Mouse (Mus musculus): ENCODE measurements at regions not wholly inside any gene's neighbourhood (a gene's known extent, or its start where the extent isn't known, plus 50 kb on each side); places are given as distances from the start of the nearest gene placed in this dataset.

DNA sequence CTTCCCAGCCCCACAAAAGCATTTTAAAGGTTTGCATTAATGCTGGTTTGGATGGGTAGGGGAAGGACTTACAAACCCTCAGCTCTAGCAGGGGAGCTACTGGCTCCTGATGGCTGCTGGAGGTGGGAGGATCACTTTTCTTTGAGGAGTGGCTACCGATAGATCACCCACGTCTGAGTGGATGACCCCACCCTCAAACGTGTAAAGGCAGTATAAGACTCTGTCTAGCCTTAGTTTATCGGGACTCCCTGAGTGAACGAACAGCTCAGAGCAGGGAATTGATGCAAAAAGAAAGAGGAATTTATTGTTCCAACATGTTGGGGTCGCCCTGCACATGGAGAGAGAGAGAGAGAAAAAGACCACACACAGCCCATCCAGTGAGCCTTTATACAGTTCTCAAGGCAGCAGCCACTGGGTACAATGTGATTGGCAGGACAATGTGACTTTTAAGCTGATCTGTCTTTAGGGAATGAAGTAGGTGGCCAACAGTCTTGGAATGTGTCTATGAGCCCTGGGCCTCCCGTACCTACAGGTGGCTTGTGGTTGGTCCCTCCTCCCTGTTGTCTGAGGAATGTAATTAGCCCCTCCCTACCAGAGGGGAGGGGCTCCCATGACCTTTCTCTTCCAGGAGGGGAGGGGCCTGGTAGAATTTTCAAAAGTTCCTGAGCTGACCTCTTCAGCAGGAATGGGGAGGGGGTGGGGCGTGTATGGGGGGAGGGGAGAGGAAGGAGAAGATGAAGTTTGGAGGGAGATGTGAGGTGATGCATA is 108.7 kb upstream of the Tmem150c start:
- H3K27ac ChIP-seq = no peak overlapping the region
- DNase-seq = no peak
- no peak overlapping the region for H3K4me3 ChIP-seq (replicated peaks)
- no peak overlapping the region for H3K9ac ChIP-seq
- ATAC-seq (ENCODE audit: low read depth) = no peak
- H3K4me2 ChIP-seq = no peak overlapping the region
- no peaks in the 10 kb centered on the region for H3K36me3 ChIP-seq
- H3K9me3 ChIP-seq (replicated peaks) = no peaks in the 10 kb centered on the region
- WGBS (ENCODE audit: insufficient replicate concordance) = 60% methylated on average over 8 of the region's 8 CpGs
- H3K4me1 ChIP-seq (replicated peaks) = no peaks in the 10 kb centered on the region
- H3K27me3 ChIP-seq = no peaks in the 10 kb centered on the region

DNA sequence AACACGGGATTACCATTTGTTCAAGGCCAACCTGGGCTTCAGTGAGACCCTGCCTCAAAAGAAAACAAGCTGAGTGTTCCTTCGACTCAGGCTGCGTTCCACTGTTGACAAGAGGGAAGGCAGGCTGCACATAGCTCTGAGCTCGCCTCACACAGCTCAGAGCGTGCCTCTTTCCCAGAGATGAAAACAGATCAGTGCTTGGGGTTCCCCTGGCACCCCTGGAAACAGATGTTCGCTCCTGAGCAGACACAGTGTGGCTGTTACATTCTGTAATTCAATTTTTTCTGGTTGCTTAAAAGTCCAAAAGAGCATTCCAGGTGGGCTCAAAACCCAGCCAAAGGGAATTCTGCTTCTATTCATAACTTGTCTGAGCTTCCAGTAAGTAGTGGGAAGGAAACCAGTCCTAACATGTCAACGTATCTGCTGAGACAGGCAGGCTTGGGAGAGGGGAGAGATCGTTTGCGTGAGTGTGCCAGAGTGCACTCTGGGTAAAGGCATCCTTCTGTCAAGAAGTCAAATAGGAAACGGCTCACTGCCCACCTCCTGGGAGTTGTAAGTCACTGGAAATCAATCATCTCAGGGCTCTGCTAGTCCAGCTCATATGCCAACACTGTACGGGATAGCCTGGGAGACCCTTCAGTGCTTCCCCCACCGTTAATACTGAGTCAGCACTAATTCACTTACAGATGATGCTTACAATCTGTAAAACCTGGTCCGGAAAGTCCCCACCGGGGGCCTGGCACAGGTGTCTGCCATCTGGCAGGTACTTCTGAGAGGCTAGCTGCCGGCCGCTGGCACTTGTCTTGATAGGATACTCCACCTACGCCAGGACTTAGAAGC is 107.3 kb upstream of the Tmem150c start:
- Histone ChIP-seq H3K27me3 (no peaks in the 10 kb centered on the region), H3K4me3 (replicated peaks) (no peak overlapping the region), H3K4me1 (replicated peaks) (no peaks in the 10 kb centered on the region), H3K9me3 (replicated peaks) (no peaks in the 10 kb centered on the region), H3K27ac (no peak overlapping the region), H3K36me3 (no peaks in the 10 kb centered on the region), H3K4me2 (no peak overlapping the region), H3K9ac (no peak overlapping the region)
- no peak for ATAC-seq (ENCODE audit: low read depth)
- WGBS (ENCODE audit: insufficient replicate concordance) = 62% methylated on average over 17 of the region's 17 CpGs
- DNase-seq = no peak

DNA sequence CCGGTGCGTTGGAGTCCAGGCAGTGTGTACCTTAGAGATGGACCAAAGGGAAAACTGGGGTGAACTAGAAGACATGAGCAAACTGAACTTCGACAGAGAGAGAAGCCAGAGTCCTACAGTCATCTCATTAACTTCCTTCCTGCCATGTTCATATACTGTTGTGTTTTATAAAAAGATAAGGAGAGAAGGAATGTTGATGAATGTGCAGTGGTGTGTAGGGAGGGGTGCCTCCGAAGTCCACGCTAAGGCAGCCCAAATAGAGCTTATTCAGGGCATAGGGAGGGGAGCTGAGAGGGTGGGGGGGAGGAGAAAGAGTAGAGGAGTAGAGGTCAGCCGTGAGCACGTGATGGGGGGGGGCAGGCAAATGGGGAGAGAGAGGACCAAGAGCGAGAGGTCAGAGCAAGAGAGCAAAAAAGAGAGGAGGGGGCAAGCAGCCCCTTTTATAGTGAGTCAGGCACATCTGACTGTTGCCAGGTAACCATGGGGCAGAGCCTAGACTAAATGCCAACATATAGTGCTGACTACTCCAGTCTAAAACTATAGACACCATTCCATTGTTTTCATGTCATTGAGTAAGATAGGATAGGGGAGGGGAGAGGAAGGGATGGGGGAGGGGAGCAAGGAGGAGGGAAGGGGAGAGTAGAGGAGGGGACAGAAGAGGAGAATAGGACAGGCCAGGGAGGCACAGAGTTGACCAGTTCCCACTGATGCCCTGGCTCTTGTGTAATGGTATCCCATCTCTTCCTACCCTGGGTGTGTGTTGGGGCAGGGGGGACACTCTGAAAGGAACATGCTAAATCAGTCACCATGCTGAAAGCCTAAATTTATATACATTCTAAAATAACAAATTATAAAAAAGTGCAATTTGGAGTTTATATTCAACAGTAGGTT is 100.4 kb upstream of the Tmem150c start:
- H3K4me3 ChIP-seq (replicated peaks) = no peak overlapping the region
- WGBS (ENCODE audit: insufficient replicate concordance) = 60% methylated on average over 8 of the region's 8 CpGs
- no peak for DNase-seq
- H3K27ac ChIP-seq = no peak overlapping the region
- H3K27me3 ChIP-seq = no peaks in the 10 kb centered on the region
- no peak overlapping the region for H3K4me2 ChIP-seq
- no peak for ATAC-seq (ENCODE audit: low read depth)
- H3K4me1 ChIP-seq (replicated peaks) = no peaks in the 10 kb centered on the region
- no peaks in the 10 kb centered on the region for H3K36me3 ChIP-seq
- no peak overlapping the region for H3K9ac ChIP-seq
- H3K9me3 ChIP-seq (replicated peaks) = no peaks in the 10 kb centered on the region

DNA sequence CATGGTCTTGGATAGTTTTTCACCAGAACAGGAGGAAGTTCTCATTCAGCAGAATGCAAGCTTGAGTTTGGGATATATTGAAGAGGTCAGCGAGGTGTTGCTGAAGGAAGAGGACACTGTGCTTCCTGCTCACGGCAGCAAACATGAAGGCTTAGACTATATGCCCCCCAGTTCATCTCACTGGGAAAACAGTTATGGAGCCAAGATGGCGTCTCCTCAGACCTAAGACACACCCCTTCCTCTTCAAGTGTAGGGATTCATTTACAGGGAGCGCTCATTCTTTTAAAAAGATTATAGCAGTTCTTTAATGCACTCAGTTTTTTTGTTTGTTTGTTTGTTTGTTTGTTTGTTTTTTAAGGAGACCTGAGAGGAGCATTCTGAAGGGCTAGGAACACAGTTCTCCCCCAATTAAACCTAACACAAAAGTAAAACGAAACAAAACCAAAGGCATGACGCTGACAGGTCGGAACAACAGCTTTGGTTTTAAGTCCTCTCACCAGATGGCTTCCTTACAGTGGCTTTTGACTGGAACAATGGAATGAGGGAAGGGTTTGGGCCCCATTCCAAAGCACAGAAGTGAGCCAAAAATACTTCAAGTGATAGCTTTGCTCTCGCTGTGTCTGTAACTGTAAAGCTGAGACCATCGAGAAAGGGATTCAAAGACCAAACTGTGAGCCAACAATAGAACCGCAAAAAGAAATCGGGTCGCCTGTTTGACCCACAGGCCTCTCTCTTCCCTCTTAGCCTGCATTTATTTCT is 99.5 kb upstream of the Tmem150c start:
- no peak overlapping the region for H3K9ac ChIP-seq
- DNase-seq (no peak), ATAC-seq (ENCODE audit: low read depth) (no peak)
- H3K4me1 ChIP-seq (replicated peaks) = no peaks in the 10 kb centered on the region
- no peak overlapping the region for H3K4me2 ChIP-seq
- H3K4me3 ChIP-seq (replicated peaks) = no peak overlapping the region
- no peaks in the 10 kb centered on the region for H3K27me3 ChIP-seq
- WGBS (ENCODE audit: insufficient replicate concordance) = 65% methylated on average over 12 of the region's 12 CpGs
- H3K9me3 ChIP-seq (replicated peaks) = no peaks in the 10 kb centered on the region
- no peaks in the 10 kb centered on the region for H3K36me3 ChIP-seq
- no peak overlapping the region for H3K27ac ChIP-seq

DNA sequence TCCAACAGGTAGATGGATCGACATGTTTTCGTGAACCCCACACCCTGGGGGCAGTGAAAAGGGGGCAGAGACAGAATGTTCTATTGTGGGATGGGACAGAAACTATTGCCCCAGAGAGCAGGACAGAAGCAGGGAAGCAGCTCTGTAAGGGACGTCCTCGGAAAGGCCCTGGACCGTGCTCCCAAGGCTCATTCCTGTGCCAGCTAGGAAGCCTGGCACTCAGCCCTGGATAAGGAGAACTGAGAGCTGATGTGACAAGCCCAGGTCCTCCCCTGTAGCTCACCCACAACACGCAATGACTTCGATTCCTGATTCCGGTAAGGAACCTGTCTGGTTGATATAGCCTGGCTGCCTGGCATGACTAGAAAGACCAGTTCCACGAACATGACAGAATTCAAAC is 95.7 kb upstream of the Tmem150c start:
- Histone ChIP-seq H3K4me1 (replicated peaks) (no peaks in the 10 kb centered on the region), H3K27ac (no peak overlapping the region), H3K9me3 (replicated peaks) (no peaks in the 10 kb centered on the region), H3K4me2 (no peak overlapping the region), H3K9ac (no peak overlapping the region), H3K36me3 (no peaks in the 10 kb centered on the region), H3K4me3 (replicated peaks) (no peak overlapping the region), H3K27me3 (no peaks in the 10 kb centered on the region)
- WGBS (ENCODE audit: insufficient replicate concordance) = 80% methylated on average over 9 of the region's 9 CpGs
- DNase-seq = no peak
- no peak for ATAC-seq (ENCODE audit: low read depth)

DNA sequence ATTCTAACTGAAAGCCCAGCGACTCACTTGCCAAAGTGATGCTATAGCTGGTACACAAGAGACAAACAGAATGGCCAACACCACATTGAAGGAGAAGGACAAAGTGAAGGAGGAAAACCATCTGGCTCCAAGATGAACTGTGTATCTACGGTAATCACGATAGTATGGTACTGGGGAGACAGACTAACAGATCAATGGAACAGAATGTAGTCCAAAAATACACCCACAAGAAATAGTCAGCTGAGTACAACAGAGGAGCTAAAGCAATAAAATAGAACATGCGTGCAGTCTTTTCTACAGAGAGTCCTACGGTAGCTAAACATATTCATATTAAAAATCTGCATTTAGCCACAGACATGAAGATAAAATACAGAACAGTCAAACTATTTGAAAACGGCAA is 92.4 kb upstream of the Tmem150c start:
- no peak overlapping the region for H3K4me2 ChIP-seq
- no peaks in the 10 kb centered on the region for H3K27me3 ChIP-seq
- no peaks in the 10 kb centered on the region for H3K36me3 ChIP-seq
- no peak overlapping the region for H3K9ac ChIP-seq
- WGBS (ENCODE audit: insufficient replicate concordance) = 73% methylated on average over 6 of the region's 6 CpGs
- DNase-seq = no peak
- no peak for ATAC-seq (ENCODE audit: low read depth)
- no peak overlapping the region for H3K27ac ChIP-seq
- no peak overlapping the region for H3K4me3 ChIP-seq (replicated peaks)
- H3K9me3 ChIP-seq (replicated peaks) = no peaks in the 10 kb centered on the region
- no peaks in the 10 kb centered on the region for H3K4me1 ChIP-seq (replicated peaks)

DNA sequence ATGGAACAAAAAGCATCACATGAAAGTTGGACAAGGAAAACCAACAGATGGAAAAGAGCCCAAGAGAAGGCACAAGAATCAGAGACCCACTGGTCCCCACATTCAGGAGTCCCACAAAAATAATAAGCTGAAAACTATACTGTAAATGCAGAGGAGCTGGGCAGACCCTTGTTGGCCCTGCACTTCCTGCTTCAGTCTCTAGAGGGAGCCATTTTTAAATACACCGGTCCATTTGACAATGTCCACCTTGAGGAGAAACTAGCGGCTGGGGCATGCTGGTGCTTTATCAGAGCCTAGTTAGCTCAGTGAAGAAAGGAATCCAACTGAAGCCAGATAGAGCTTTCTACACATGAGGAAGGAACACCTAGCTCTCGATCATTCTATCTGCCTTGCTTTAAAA is 90.1 kb upstream of the Tmem150c start:
- Histone ChIP-seq H3K36me3 (no peaks in the 10 kb centered on the region), H3K4me2 (no peak overlapping the region), H3K4me3 (replicated peaks) (no peak overlapping the region), H3K4me1 (replicated peaks) (no peaks in the 10 kb centered on the region), H3K9ac (no peak overlapping the region), H3K9me3 (replicated peaks) (no peaks in the 10 kb centered on the region), H3K27me3 (no peaks in the 10 kb centered on the region), H3K27ac (no peak overlapping the region)
- no peak for DNase-seq
- no peak for ATAC-seq (ENCODE audit: low read depth)
- 28% methylated on average over 3 of the region's 3 CpGs for WGBS (ENCODE audit: insufficient replicate concordance)

DNA sequence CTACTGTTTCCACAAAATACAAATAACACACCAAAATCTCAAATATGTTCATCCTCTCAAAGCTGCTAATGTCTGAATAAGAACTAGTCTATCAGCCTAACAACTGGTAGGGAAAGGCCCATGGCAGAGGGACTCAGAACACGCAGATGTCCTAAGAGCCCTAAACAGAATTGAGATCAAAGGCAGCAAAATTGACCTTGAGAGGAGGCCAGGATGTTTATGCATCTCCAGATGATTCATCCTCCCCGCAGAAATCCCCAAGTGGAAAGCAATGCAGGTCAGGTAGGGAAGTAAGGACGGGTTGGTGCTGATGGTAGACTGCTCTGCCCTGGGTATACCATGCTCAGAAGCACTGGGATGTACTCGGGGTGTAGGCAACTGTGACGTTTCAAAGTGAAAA is 89.0 kb upstream of the Tmem150c start:
- Histone ChIP-seq H3K4me2 (no peak overlapping the region), H3K4me3 (replicated peaks) (no peak overlapping the region), H3K27me3 (no peaks in the 10 kb centered on the region), H3K4me1 (replicated peaks) (no peaks in the 10 kb centered on the region), H3K27ac (no peak overlapping the region), H3K9me3 (replicated peaks) (no peaks in the 10 kb centered on the region), H3K36me3 (no peaks in the 10 kb centered on the region), H3K9ac (no peak overlapping the region)
- DNase-seq (no peak), ATAC-seq (ENCODE audit: low read depth) (no peak)
- 49% methylated on average over 5 of the region's 5 CpGs for WGBS (ENCODE audit: insufficient replicate concordance)

DNA sequence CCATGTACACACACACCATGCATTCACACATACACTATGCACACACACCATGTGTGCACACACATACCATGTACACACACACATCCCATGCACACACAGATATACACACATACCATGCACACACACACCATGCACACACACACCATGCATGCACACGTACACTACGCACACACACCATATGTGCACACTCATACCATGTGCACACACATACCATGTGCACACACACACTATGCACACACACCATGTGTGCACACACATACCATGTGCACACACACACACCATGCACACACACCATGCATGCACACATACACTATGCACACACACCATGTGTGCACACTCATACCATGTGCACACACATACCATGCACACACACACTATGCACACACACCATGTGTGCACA is 87.1 kb upstream of the Tmem150c start:
- Histone ChIP-seq H3K9me3 (replicated peaks) (peaks cover 7% of the 10 kb centered on the region; the same call in 1 of the 2 replicates), H3K9ac (no peak overlapping the region), H3K27me3 (no peaks in the 10 kb centered on the region), H3K4me3 (replicated peaks) (no peak overlapping the region), H3K36me3 (no peaks in the 10 kb centered on the region), H3K27ac (no peak overlapping the region), H3K4me2 (no peak overlapping the region), H3K4me1 (replicated peaks) (no peaks in the 10 kb centered on the region)
- ATAC-seq (ENCODE audit: low read depth) = no peak
- DNase-seq = no peak
- WGBS (ENCODE audit: insufficient replicate concordance) = 86% methylated on average over 2 of the region's 2 CpGs

DNA sequence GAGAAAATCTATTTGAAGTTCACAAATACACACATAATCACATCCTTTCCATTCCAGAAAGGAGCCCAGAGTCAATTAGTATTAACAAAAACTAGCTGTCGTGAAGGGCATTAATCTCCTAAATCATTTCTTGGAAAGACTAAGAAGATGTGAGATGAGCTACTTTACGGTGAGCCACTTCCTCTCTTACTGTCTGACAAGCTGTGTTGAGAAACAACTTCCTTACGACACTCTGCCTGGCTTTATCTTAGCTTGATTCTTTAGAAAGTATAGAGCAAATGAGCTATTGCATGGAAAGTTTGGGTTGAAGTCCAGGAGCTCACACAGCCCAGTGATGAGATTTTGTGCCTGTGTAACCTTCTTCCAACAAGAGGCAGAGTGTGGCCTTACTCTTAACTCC is 85.2 kb upstream of the Tmem150c start:
- no peak overlapping the region for H3K4me3 ChIP-seq (replicated peaks)
- WGBS (ENCODE audit: insufficient replicate concordance) = 13% methylated on average over 3 of the region's 3 CpGs
- H3K9ac ChIP-seq = no peak overlapping the region
- no peak overlapping the region for H3K4me2 ChIP-seq
- H3K9me3 ChIP-seq (replicated peaks) = peaks cover 7% of the 10 kb centered on the region; the same call in 1 of the 2 replicates
- H3K36me3 ChIP-seq = no peaks in the 10 kb centered on the region
- H3K27me3 ChIP-seq = no peaks in the 10 kb centered on the region
- peaks cover 3% of the 10 kb centered on the region; the same call in 1 of the 2 replicates for H3K4me1 ChIP-seq (replicated peaks)
- DNase-seq (no peak), ATAC-seq (ENCODE audit: low read depth) (no peak)
- H3K27ac ChIP-seq = no peak overlapping the region
